Mouse (Mus musculus) cerebellum, postnatal 25 days (tissue): ENCODE measurements around the gene Cep85l.

Source experiments
- DNase-seq, 2 experiments: peaks; one replicate each; pipeline ENCODE4 v3.0.0; 2021; ENCODE audit warnings: mixed read lengths in 2 of 2

The Cep85l gene

GRCm38 (mm10) chr10:53379709-53380106 is at the start of gene Cep85l:
Cep85l (minus strand) TSS chr10:53379947.
- peak; percentile 90 to 96 for DNase-seq

DNA sequence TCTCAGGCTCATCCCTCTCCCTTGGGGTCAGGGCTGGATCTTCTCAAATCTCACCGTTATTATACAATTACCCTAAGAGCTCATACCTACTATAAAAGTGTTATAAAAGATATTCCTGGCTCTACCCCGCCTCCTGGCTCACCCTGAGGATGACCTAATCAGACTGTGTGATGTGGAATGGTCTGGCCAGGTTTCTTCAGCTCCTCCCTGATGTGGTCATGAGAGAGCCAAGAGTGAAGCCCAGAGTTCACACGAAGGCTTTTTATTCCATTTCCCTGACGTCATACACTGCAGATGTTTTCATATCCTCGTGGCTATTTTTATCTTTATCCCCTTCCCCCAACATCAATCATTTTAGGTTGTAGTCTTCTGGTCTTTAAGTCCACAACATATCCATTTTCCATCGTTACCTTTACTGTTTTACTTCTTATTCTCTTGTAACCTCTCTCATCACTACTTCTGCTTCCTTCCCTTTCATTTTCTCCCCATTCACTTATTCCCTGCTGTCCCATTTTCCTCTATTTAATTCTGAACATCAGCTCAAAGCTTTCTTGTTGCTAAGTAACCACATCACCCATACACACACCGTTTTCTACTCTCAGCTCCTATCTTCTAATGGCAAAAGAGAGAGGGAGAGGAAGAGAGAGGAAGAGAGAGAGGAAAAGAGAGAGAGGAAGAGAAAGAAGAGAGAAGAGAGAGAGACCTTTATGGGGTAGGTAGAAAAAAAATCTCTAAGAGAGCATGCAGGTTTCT is 49.1 kb upstream of the Cep85l start:
- DNase-seq = no peak

DNA sequence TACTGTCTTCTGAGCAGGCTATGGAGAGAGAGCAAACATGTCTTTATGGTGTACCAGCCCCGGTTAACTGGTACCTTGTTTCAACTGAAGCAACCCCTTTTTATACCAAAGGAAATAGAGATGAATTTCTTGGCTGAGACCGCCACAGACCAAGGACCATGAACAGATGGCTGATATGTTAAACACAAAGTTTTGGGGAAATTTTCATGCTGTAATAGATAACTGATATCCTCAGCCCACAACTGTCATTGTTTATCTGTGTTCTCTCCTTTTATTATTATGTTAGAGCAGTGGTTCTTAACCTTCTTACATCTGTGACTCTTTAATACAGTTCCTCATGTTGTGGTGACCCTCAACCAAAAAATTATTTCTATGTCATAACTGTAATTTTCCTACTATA is 46.8 kb upstream of the Cep85l start:
- DNase-seq = no peak

- no peak for DNase-seq
Observed at GRCm38 (mm10) chr10:53423091-53423490, 43.3 kb upstream of the Cep85l start.

DNA sequence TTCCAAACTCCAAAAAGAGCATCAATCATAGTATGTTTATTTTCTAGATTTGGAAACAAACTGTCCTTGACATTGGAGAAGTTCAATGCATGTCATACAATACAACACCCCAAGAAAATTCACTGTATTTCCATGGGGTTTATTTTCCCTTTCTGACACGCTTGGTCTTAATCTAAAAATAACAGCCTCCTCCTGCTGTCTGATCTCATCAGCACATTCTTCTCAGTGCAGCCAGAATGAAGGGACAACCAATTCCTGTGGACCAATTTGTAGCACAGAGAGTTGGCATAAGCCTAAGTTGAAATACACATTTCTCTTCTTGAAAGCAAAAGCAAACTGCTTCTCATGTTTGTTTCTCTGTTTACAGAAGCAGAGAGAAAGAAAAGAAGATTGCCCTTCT is 42.5 kb upstream of the Cep85l start:
- no peak for DNase-seq

GRCm38 (mm10) chr10:53421613-53422012 is 41.9 kb upstream of the Cep85l start:
- no peak for DNase-seq

- DNase-seq = no peak
Observed at GRCm38 (mm10) chr10:53420069-53420468, 40.3 kb upstream of the Cep85l start.

- no peak for DNase-seq
Observed at GRCm38 (mm10) chr10:53419139-53419935, 39.6 kb upstream of the Cep85l start.

DNA sequence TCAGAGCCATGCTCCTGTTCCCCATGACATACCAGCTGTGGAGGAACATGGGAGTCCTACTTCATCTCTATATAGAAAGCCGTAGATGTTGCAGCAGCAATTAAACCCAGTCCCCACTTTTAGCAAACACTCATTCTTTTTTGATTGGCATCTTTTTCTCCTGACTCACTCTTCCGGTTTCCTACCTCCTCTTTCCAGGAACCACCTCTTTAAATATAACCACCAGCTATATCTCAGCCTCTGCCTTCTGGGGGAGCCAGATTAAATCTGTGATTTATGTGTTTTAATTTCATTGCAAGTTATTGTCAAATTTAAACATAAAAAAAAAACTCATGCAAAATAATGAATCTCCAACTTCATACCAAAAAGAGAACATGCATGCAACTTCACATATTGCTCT is 37.3 kb upstream of the Cep85l start:
- no peak for DNase-seq

DNA sequence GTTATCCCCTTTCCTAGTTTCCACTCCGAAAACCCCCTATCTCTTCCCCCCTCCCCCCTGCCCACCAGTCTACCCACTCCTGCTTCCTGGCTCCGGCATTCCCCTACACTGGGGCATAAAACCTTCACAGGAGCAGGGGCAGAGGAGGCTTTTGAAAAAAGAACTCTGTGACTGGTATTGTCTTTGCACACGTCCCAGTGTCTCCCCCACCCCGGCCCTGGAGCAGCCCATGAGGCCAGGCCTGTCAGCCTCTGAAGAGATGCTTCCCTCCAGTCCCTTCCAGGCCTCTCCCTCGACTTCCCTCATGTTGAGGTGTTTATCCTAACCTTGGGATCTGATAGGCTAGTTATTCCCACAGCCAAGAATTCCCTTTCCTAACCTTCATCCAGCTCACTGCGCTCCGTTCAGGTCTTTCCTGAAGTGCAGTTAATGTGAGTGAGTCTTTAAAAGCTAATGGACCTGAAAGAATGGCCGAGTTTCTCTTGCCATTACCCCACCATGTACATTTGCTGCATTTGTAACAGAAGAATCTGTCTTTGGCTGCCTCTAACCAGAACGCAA is 36.5 kb upstream of the Cep85l start:
- DNase-seq = no peak

DNA sequence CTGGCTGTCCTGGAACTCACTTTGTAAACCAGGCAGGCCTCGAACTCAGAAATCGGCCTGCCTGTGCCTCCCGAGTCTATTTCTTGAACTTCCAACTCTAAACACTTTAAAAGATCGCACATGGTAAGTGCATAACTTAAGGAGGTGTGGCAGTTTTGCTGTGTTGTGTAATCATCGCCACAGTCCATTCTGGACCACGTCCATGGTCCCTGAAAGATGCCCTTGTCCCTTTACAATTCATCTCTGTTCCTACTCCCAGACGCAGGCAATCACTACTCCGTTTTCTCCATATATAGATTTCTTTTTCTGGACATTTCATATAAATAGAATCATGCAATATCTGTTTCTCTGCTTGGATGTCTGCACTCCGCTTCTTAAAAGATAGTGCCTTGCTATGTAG is 35.5 kb upstream of the Cep85l start:
- no peak for DNase-seq

- no peak for DNase-seq
Observed at GRCm38 (mm10) chr10:53414092-53415085, 34.6 kb upstream of the Cep85l start.

DNA sequence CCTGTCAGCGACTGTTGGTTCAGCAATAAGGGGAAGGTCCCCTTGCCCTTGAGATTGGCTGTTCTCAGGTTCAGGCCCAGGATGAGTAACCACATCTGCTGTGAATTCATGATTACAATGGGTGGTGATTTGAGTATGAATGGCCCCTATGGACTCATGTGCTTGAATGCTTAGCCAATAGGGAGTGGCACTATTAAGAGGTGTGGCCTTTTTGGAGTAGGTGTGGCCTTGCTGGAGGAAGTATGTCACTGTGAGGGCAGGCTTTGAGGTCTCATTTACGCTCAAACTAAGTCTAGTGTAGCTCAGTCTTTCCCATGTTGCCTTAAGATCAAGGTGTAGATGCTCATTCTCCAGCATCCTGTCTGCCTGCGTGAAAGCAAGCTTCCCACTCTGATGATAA is 33.2 kb upstream of the Cep85l start:
- no peak for DNase-seq

DNA sequence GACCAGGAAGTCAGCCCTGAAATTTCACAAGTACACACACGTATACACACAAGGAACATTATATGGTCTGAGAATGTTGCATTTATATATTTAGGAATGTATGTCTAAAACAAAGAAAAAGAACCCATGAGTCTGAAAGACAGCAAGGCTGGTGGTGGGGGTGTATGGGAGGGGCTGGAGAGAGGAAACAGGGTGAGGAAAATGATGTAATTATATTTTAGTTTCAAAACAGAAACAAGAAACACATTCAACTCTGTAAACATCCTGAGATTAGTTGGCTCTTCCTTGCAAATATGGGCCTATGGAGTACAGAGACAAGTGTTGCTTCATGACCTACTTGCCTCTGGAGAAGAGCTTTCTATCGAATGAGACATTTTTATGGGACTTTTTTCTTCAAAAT is 32.4 kb upstream of the Cep85l start:
- no peak for DNase-seq

DNA sequence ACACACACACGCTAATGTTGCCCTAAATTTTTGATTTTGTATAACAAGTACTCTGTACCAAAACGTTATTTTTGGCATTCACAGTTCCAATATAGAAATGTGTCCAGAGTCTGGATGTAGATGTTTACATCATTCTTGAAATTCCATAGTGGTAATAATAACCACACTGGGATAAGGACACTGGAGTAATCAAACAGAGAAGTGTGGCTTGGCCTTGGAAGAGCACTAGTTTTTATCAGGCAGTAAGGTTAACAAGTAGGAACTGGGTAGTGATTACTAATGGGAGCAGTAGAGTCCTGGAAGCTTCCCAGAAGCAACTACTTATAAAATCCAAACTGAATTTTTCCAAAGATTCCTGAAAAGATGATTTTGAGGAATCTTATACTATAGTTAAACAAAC is 31.1 kb upstream of the Cep85l start:
- no peak for DNase-seq

- DNase-seq = no peak
Observed at GRCm38 (mm10) chr10:53407422-53407821, 27.7 kb upstream of the Cep85l start.

GRCm38 (mm10) chr10:53406845-53407244 is 27.1 kb upstream of the Cep85l start:
- DNase-seq = no peak

- no peak for DNase-seq
Observed at GRCm38 (mm10) chr10:53402293-53402692, 22.5 kb upstream of the Cep85l start.

DNA sequence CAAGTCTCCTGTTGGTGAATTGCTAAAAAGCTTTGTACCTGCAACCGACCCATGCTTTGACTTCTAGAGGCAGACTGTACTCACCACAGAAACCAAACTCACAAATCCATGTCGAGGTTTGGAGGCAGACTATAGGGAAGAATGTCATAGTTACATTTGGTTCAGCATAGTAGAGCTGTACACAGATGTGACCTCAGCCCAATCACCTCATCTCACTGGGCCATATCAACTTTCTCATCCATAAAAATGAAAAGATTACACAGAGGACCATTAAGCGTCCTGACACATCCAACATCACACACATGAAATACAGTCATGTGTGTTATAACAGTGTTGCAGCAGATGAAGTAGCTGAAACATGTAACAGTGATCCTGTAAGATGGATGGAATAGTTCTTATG is 19.3 kb upstream of the Cep85l start:
- no peak for DNase-seq

GRCm38 (mm10) chr10:53398540-53398902 is 18.8 kb upstream of the Cep85l start:
- DNase-seq = peak; percentile 46 to 52

GRCm38 (mm10) chr10:53397846-53398539 is 18.2 kb upstream of the Cep85l start:
- DNase-seq = peak in 1 of 2 experiments; percentile 15
